Mouse (Mus musculus) myocyte (in vitro differentiated cells): ENCODE measurements at regions not wholly inside any gene's neighbourhood (a gene's known extent, or its start where the extent isn't known, plus 50 kb on each side); places are given as distances from the start of the nearest gene placed in this dataset.

Experiments
- CEBPB ChIP-seq: IDR thresholded peaks from 2 replicates; pipeline ENCODE4 v1.6.1; 2011; ENCODE audit warnings: mild to moderate bottlenecking, moderate library complexity; ENCODE audit not compliant: poor library complexity, insufficient read depth, severe bottlenecking
- E2F4 ChIP-seq: IDR thresholded peaks from one replicate; pipeline ENCODE4 v1.6.1; 2011; ENCODE audit warnings: mild to moderate bottlenecking, control low read depth, moderate library complexity; ENCODE audit not compliant: insufficient read depth
- MAX ChIP-seq: IDR thresholded peaks from one replicate; pipeline ENCODE4 v1.6.1; 2011; ENCODE audit warnings: low read depth, mild to moderate bottlenecking, control low read depth
- MYOG ChIP-seq, 3 experiments: IDR thresholded peaks; one replicate each; pipeline ENCODE4 v1.6.1; 2011; ENCODE audit warnings: control low read depth in 2 of 3, low read depth in 2 of 3, mild to moderate bottlenecking in 2 of 3; ENCODE audit not compliant: insufficient read length in 2 of 3, control insufficient read depth in 1 of 3, insufficient read depth in 1 of 3
- POLR2A ChIP-seq: IDR thresholded peaks from one replicate; pipeline ENCODE4 v1.6.1; 2011; ENCODE audit warnings: low read depth, mild to moderate bottlenecking, control low read depth, moderate library complexity; ENCODE audit not compliant: insufficient read length
- TCF12 ChIP-seq: IDR thresholded peaks from one replicate; pipeline ENCODE4 v1.6.1; 2011; ENCODE audit warnings: mild to moderate bottlenecking, control low read depth; ENCODE audit not compliant: poor library complexity, insufficient read depth, severe bottlenecking
- TCF3 ChIP-seq: IDR thresholded peaks from one replicate; pipeline ENCODE4 v1.6.1; 2011; ENCODE audit warnings: low read depth, control low read depth; ENCODE audit not compliant: insufficient read length
- USF1 ChIP-seq: IDR thresholded peaks from one replicate; pipeline ENCODE4 v1.6.1; 2011; ENCODE audit warnings: low read depth, mild to moderate bottlenecking, control low read depth, moderate library complexity

DNA sequence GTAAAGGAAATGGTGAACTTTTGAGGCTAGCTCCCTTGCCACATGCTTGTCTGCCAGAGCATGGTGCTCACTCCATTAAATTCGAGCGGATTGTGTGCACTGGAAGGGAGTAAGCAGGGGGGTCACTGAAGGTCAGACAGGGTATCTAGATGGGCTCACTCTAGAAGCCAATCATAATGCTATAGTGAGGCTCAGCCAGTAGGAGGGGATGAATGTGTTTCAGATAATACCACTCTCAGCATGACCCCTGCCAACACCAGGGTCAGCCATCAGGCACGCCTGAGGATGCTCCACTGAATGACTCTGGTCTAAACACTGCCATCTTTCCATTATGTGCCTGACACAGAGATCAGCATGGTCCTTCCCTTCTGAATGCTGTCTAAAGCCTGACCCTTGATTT is 80.3 kb upstream of the Atxn7l3b start:
- no peak for TF ChIP-seq POLR2A
- no peak for TF ChIP-seq MAX
- no peak for TF ChIP-seq MYOG (IDR thresholded peaks at IDR 0.05; ENCODE audit: control insufficient read depth in 1 of 3, insufficient read depth in 1 of 3, insufficient read length in 2 of 3, low read depth in 2 of 3)
- no peak for TF ChIP-seq E2F4
- no peak for TF ChIP-seq USF1
- no peak for TF ChIP-seq TCF12
- no peak for TF ChIP-seq CEBPB
- TF ChIP-seq TCF3, result no peak
